Mouse (Mus musculus) CD4-positive, CD25-positive, alpha-beta regulatory T cell (primary cell): ENCODE data around the gene Ldlr. TPM values are rescaled to one million over a fixed set of nuclear protein-coding genes. Genes with fewer than 3 reads are reported as not detected.

Experiments
- polyA plus RNA-seq: library from polyadenylated mRNA; unstranded; fragments of 100-300 nt; shearing (Covaris generic); gene quantifications from one replicate; pipeline ENCODE4 v1.2.1, GENCODE M21; 2017

Gene Ldlr
- polyA plus RNA-seq: 30.3 TPM

DNA sequence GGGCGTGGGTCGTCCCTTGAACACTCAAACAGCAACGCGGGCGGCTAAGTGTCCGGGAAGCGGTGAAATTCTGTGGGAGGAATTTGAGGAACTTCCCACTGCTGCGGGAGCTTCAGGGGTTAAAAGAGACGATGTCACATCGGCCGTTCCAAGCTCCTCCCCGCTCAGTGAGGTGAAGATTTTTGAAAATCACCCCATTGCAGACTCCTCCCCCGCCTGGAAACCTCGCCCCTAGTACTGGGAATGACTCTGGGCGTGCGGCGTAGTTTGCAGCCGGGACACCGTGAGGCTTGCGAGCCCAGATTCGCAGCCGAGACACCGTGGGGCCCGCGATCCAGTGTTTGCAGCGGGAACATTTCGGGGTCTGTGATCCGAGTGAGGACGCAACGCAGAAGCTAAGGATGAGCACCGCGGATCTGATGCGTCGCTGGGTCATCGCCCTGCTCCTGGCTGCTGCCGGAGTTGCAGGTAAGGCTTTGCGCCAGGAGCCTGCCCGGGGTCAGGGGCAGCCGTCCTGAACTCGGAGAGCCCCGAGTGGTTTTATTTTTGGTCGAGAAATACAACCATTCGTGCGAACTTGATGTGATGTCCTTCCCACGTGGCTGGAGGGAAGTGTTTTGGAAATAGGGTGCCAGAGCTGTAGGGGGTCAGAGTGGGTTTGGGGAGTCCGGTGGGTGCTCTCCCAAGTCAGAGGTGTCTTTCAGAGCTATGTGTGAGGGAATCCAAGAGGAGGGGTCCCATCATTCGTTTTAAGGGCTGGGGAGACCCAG, at the start of gene Ldlr:
Ldlr (plus strand) TSS at position 107 of the 770 bp plus-strand sequence.

DNA sequence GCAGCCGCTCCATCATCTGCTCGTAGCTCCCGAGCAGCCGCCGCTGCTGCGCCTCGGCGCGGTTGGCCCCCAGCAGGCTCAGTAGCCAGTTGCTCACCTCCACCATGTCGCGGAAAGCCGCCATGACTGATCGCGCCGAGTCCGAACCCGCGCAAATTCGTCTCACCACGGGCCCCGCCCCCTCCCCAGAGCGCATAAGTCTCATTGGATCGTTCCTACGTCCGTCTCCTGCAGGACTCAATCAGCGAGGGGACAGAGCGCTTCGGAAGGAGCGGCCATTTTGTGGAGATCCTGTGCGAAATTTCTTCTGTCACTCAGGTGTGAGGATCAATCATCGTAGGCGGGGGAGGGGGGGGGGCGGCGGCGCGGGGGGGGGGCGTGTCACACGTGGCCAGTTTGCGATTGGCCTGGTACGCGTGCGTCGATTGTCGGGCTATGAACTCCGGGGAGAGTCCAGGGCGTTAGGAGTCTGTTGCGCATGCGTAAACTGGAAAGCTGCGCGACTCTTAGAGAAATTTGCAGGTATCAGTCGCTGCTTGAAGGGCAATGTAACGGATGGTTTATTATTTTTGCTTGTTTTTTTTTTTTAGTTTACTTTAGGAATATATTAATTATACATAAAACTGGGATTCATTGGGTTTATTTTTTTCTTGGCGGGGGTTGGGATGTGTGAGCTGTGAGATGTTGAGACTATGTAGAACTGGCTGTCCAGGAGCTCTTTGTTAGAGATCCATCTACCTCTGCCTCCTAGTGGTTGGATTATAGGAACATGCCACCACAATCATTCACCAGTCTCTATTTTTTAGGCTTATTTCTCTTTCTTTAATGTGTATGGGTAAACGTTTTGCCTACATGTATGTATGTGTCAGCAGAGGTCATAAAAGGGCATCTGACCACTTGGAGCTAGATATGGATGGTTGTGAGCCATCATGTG, 37.1 kb downstream of the Ldlr start, which contains the start of gene Spc24:
Spc24 (minus strand) TSS at position 149 of the 934 bp plus-strand sequence.

DNA sequence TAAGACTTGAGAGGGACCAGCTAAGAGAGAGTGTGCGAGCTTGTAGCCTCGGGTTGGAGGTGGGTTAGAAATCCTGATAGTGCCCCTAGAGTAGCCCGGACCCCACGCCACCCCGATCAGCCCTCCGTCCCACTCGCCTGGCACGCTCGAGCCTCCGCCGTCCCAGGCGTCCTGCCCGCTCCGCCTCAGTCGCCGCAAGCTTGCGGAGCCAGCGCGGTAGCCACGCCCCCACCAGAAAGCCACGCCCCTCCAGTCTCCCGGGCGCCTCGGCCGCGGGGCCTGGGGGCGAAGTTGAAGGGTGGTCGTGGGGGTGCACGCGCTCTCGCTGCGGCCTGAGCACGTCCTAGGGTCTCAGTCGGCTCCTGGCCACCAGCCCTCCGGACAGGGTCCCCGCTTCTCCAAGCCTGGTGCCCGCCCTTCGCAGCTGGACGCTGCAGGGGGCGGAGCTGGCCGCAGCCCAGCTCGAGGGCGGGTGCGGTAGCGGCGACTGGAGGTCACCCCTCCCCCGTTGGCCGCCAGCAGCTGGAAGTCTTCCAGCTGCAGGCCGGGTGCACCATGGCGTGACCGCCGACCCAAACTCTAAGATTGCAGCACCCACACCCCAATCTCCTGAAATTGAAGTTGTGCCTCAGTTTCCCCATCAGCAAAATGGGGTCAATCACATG, 75.2 kb downstream of the Ldlr start, which contains the start of gene Kank2:
Kank2 (minus strand) TSS at position 400 of the 665 bp plus-strand sequence.

Other genes with a start within 250 kb of the Ldlr start
- 4.4 TPM for gene Tmed1, start 213.2 kb upstream of the Ldlr start, polyA plus RNA-seq
- gene AB124611, start 197.3 kb upstream of the Ldlr start, polyA plus RNA-seq: 30.7 TPM
- 78.8 TPM for gene Carm1, start 176.6 kb upstream of the Ldlr start, polyA plus RNA-seq
- 38.1 TPM for gene Timm29, start 130.8 kb upstream of the Ldlr start, polyA plus RNA-seq
- 26.2 TPM for gene Yipf2, start 130.7 kb upstream of the Ldlr start, polyA plus RNA-seq
- 63.5 TPM for gene Smarca4, start 107.3 kb upstream of the Ldlr start, polyA plus RNA-seq
- 3.3 TPM for gene Spc24, start 36.8 kb downstream of the Ldlr start, polyA plus RNA-seq
- gene Kank2, start 75.3 kb downstream of the Ldlr start, polyA plus RNA-seq: not detected
- not detected for gene Angptl8, start 112.0 kb downstream of the Ldlr start, polyA plus RNA-seq
- 2.1 TPM for gene Dock6, start 129.2 kb downstream of the Ldlr start, polyA plus RNA-seq
- 9.3 TPM for gene Rab3d, start 194.7 kb downstream of the Ldlr start, polyA plus RNA-seq
- gene Ccdc159, start 204.0 kb downstream of the Ldlr start, polyA plus RNA-seq: 0.20 TPM
- 1.7 TPM for gene Tmem205, start 204.1 kb downstream of the Ldlr start, polyA plus RNA-seq
- 1.1 TPM for gene Plppr2, start 213.6 kb downstream of the Ldlr start, polyA plus RNA-seq
- gene Swsap1, start 232.3 kb downstream of the Ldlr start, polyA plus RNA-seq: 14.6 TPM
- gene Epor, start 240.0 kb downstream of the Ldlr start, polyA plus RNA-seq: 0.45 TPM